Mouse (Mus musculus): Measurements from ENCODE around the gene Plod2. TPM values are rescaled to one million over a fixed set of nuclear protein-coding genes. Genes with fewer than 3 reads are reported as not detected.

Gene Plod2
- total RNA-seq, 1 experiment: 97.7 TPM

DNA sequence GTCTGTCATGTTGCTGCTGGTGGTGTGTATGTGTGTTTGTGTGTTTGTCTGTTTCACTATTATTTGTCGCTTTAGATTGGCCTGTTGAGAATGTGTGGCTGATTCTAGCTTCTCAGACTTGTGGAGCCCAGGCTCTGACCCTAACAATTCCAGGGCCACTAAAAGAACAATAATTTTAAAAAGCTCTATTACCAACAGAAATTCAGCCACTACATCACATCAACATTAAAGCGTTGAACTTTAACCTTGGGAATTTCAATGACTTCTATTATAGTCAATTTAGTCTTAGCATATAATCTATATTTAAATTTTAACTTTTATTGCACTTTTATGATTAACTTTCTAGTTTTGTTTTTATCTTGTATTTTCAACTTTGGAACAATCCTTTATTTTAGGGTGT lies 74.4 kb downstream of the Plod2 start:
- Histone ChIP-seq H3K9me3 (ENCODE audit: control insufficient read depth, insufficient read depth, low read depth, low read length) (no peaks in the 10 kb centered on the region), H3K9ac (ENCODE audit: insufficient read depth, low read depth, low read length, poor library complexity, severe bottlenecking) (no peak overlapping the region), H3K27ac (ENCODE audit: insufficient read depth, low read depth, low read length, poor library complexity, severe bottlenecking) (no peak overlapping the region), H3K4me1 (ENCODE audit: control insufficient read depth in 2 of 2, insufficient read depth in 2 of 2, low read length in 2 of 2, poor library complexity in 1 of 2) (no peaks in the 10 kb centered on the region; a peak in 1 of 4 replicates), H3K36me3 (ENCODE audit: control insufficient read depth, insufficient read depth, low read length, poor library complexity, severe bottlenecking) (no peaks in the 10 kb centered on the region), H3K4me3 (ENCODE audit: insufficient read depth in 1 of 2, low read depth in 1 of 2, low read length in 2 of 2, poor library complexity in 1 of 2, severe bottlenecking in 1 of 2) (no peak overlapping the region)
- no peak for DNase-seq (ENCODE audit: low read depth, low spot score)
- in situ Hi-C loops (cut with MboI; ENCODE audit: low sequenced_read_pairs in 2 of 2, unreplicated experiment in 2 of 2): no loop called here
- no peak for TF ChIP-seq CHD2 (IDR thresholded peaks at IDR 0.05; ENCODE audit: low read depth, low read length)
- TF ChIP-seq ZNF384 (IDR thresholded peaks at IDR 0.05; ENCODE audit: low read depth, low read length): no peak
- no peak for TF ChIP-seq ZC3H11A (IDR thresholded peaks at IDR 0.05; ENCODE audit: borderline replicate concordance, low read depth, low read length)
- no peak for TF ChIP-seq MAFK (IDR thresholded peaks at IDR 0.05; ENCODE audit: insufficient read depth, low read depth, low read length)

DNA sequence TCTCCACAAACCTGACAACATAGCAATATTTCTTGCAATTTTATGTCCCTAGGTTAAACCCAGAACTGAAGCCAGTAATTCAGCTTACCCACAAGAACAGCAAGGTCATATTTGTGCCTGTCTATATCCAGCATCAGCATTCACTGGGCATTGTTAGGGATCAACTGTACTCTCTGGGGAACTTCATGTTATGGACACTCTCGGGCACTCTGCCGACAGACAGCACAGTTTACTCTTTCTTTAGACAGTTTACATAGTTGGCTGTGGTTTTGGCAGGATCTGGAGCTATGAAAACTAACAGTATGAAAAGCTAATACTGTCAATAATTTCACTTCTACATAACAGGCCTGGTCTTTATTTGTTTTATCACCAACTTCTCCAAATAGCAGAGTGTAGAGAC lies 75.4 kb downstream of the Plod2 start:
- no peak for DNase-seq (ENCODE audit: low read depth, low spot score)

DNA sequence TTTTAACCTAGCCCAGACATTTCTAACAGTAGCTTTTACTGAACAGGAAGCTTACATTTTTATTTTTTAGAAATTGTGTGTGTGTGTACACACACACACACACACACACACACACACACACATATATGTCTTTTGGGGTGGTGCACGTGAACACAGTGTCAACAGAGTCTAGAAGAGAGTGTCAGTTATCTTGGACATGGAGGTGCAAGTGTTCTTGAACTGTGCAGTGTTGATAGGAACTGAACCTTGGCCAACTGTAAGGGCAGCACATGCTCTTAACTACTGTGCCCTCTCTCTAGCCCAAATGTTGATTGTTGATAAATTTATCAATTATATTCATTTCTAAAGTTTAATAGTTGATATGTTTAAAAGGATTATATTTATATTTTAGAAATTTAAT lies 78.1 kb downstream of the Plod2 start:
- no peak overlapping the region for H3K27ac ChIP-seq (ENCODE audit: insufficient read depth, low read depth, low read length, poor library complexity, severe bottlenecking)
- TF ChIP-seq ZC3H11A (IDR thresholded peaks at IDR 0.05; ENCODE audit: borderline replicate concordance, low read depth, low read length): no peak
- no peak for TF ChIP-seq MAFK (IDR thresholded peaks at IDR 0.05; ENCODE audit: insufficient read depth, low read depth, low read length)
- TF ChIP-seq HCFC1 (IDR thresholded peaks at IDR 0.05; ENCODE audit: borderline replicate concordance, insufficient read depth, low read length): no peak
- TF ChIP-seq ZNF384 (IDR thresholded peaks at IDR 0.05; ENCODE audit: low read depth, low read length): no peak
- TF ChIP-seq CHD2 (IDR thresholded peaks at IDR 0.05; ENCODE audit: low read depth, low read length): no peak
- in situ Hi-C loops (cut with MboI; ENCODE audit: low sequenced_read_pairs in 2 of 2, unreplicated experiment in 2 of 2): no loop called here

More for the DNA sequence above, 75.4 kb downstream of the Plod2 start:
- H3K9me3 ChIP-seq (ENCODE audit: control insufficient read depth, insufficient read depth, low read depth, low read length): no peaks in the 10 kb centered on the region
- H3K36me3 ChIP-seq (ENCODE audit: control insufficient read depth, insufficient read depth, low read length, poor library complexity, severe bottlenecking): no peaks in the 10 kb centered on the region
- TF ChIP-seq HCFC1 (IDR thresholded peaks at IDR 0.05; ENCODE audit: borderline replicate concordance, insufficient read depth, low read length): no peak
- TF ChIP-seq ZC3H11A (IDR thresholded peaks at IDR 0.05; ENCODE audit: borderline replicate concordance, low read depth, low read length): no peak
- TF ChIP-seq MAFK (IDR thresholded peaks at IDR 0.05; ENCODE audit: insufficient read depth, low read depth, low read length): no peak
- no peak for TF ChIP-seq ZNF384 (IDR thresholded peaks at IDR 0.05; ENCODE audit: low read depth, low read length)
- H3K27ac ChIP-seq (ENCODE audit: insufficient read depth, low read depth, low read length, poor library complexity, severe bottlenecking): no peak overlapping the region
- H3K4me3 ChIP-seq (ENCODE audit: insufficient read depth in 1 of 2, low read depth in 1 of 2, low read length in 2 of 2, poor library complexity in 1 of 2, severe bottlenecking in 1 of 2): no peak overlapping the region
- H3K9ac ChIP-seq (ENCODE audit: insufficient read depth, low read depth, low read length, poor library complexity, severe bottlenecking): no peak overlapping the region
- no peaks in the 10 kb centered on the region; a peak in 1 of 4 replicates for H3K4me1 ChIP-seq (ENCODE audit: control insufficient read depth in 2 of 2, insufficient read depth in 2 of 2, low read length in 2 of 2, poor library complexity in 1 of 2)
- in situ Hi-C loops (cut with MboI; ENCODE audit: low sequenced_read_pairs in 2 of 2, unreplicated experiment in 2 of 2): no loop called here

DNA sequence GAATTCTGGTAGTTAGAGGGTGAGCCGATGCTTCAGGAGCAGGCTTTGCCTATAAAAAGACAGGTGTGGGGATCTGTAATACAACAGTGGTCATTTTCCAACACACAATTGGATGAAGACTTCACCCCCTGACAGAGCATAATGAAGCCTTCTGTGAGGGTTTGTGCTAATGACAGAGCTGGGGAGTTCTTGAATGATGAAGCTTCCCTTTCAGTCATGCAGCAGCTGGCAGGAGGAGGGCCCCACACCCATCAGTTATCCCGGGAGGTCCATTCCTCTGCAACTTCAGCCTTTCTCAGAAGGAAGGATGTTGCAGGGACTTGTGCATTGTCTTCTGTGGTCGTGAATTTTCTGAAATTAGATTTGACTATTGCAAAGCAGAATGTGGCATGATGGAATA lies 79.2 kb downstream of the Plod2 start:
- Histone ChIP-seq H3K36me3 (ENCODE audit: control insufficient read depth, insufficient read depth, low read length, poor library complexity, severe bottlenecking) (no peaks in the 10 kb centered on the region), H3K4me3 (ENCODE audit: insufficient read depth in 1 of 2, low read depth in 1 of 2, low read length in 2 of 2, poor library complexity in 1 of 2, severe bottlenecking in 1 of 2) (no peak overlapping the region), H3K4me1 (ENCODE audit: control insufficient read depth in 2 of 2, insufficient read depth in 2 of 2, low read length in 2 of 2, poor library complexity in 1 of 2) (no peaks in the 10 kb centered on the region), H3K9ac (ENCODE audit: insufficient read depth, low read depth, low read length, poor library complexity, severe bottlenecking) (no peak overlapping the region), H3K27ac (ENCODE audit: insufficient read depth, low read depth, low read length, poor library complexity, severe bottlenecking) (no peak overlapping the region), H3K9me3 (ENCODE audit: control insufficient read depth, insufficient read depth, low read depth, low read length) (0 out of 2 replicates have a peak, but pooled peaks cover 2% of the 10 kb centered on the region)
- DNase-seq (ENCODE audit: low read depth, low spot score): no peak
- TF ChIP-seq HCFC1 (IDR thresholded peaks at IDR 0.05; ENCODE audit: borderline replicate concordance, insufficient read depth, low read length) (no peak), ZNF384 (IDR thresholded peaks at IDR 0.05; ENCODE audit: low read depth, low read length) (no peak), CHD2 (IDR thresholded peaks at IDR 0.05; ENCODE audit: low read depth, low read length) (no peak), MAFK (IDR thresholded peaks at IDR 0.05; ENCODE audit: insufficient read depth, low read depth, low read length) (no peak), ZC3H11A (IDR thresholded peaks at IDR 0.05; ENCODE audit: borderline replicate concordance, low read depth, low read length) (no peak)
- in situ Hi-C loops (cut with MboI; ENCODE audit: low sequenced_read_pairs in 2 of 2, unreplicated experiment in 2 of 2): no loop called here

More for the DNA sequence above, 78.1 kb downstream of the Plod2 start:
- H3K4me1 ChIP-seq (ENCODE audit: control insufficient read depth in 2 of 2, insufficient read depth in 2 of 2, low read length in 2 of 2, poor library complexity in 1 of 2): no peaks in the 10 kb centered on the region
- 0 out of 2 replicates have a peak, but pooled peaks cover 2% of the 10 kb centered on the region for H3K9me3 ChIP-seq (ENCODE audit: control insufficient read depth, insufficient read depth, low read depth, low read length)
- no peak overlapping the region for H3K4me3 ChIP-seq (ENCODE audit: insufficient read depth in 1 of 2, low read depth in 1 of 2, low read length in 2 of 2, poor library complexity in 1 of 2, severe bottlenecking in 1 of 2)
- no peak for DNase-seq (ENCODE audit: low read depth, low spot score)
- H3K36me3 ChIP-seq (ENCODE audit: control insufficient read depth, insufficient read depth, low read length, poor library complexity, severe bottlenecking): no peaks in the 10 kb centered on the region
- no peak overlapping the region for H3K9ac ChIP-seq (ENCODE audit: insufficient read depth, low read depth, low read length, poor library complexity, severe bottlenecking)

DNA sequence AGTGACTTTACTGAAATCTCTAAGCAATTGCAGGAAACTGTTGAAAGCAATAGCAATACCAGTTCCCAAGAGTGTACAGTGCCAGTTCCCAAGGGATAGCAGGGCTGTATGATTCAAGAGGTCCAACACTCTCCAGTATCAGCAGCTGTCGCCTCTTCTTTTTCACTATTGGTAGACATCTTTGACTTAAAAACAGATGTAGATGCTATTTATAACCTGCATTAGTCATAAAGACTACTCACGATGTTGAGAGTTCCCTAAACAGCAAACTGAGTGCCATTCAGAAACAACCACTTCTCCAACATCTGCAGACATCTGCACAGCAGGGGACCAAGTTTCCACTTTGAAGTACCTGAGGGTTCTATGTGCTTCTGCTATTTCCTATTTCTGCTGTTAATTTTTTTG lies 79.9 kb downstream of the Plod2 start:
- Histone ChIP-seq H3K4me3 (ENCODE audit: insufficient read depth in 1 of 2, low read depth in 1 of 2, low read length in 2 of 2, poor library complexity in 1 of 2, severe bottlenecking in 1 of 2) (no peak overlapping the region), H3K4me1 (ENCODE audit: control insufficient read depth in 2 of 2, insufficient read depth in 2 of 2, low read length in 2 of 2, poor library complexity in 1 of 2) (no peaks in the 10 kb centered on the region), H3K27ac (ENCODE audit: insufficient read depth, low read depth, low read length, poor library complexity, severe bottlenecking) (no peak overlapping the region), H3K36me3 (ENCODE audit: control insufficient read depth, insufficient read depth, low read length, poor library complexity, severe bottlenecking) (no peaks in the 10 kb centered on the region), H3K9me3 (ENCODE audit: control insufficient read depth, insufficient read depth, low read depth, low read length) (0 out of 2 replicates have a peak, but pooled peaks cover 2% of the 10 kb centered on the region), H3K9ac (ENCODE audit: insufficient read depth, low read depth, low read length, poor library complexity, severe bottlenecking) (no peak overlapping the region)
- TF ChIP-seq ZNF384 (IDR thresholded peaks at IDR 0.05; ENCODE audit: low read depth, low read length): no peak
- no peak for TF ChIP-seq HCFC1 (IDR thresholded peaks at IDR 0.05; ENCODE audit: borderline replicate concordance, insufficient read depth, low read length)
- no peak for TF ChIP-seq CHD2 (IDR thresholded peaks at IDR 0.05; ENCODE audit: low read depth, low read length)
- TF ChIP-seq MAFK (IDR thresholded peaks at IDR 0.05; ENCODE audit: insufficient read depth, low read depth, low read length): no peak
- TF ChIP-seq ZC3H11A (IDR thresholded peaks at IDR 0.05; ENCODE audit: borderline replicate concordance, low read depth, low read length): no peak
- in situ Hi-C loops (cut with MboI; ENCODE audit: low sequenced_read_pairs in 2 of 2, unreplicated experiment in 2 of 2): no loop called here
- DNase-seq (ENCODE audit: low read depth, low spot score): no peak
